Mouse (Mus musculus) heart, embryonic 11.5 days (tissue): ENCODE measurements around the gene Rfc2. TPM values are rescaled to one million over a fixed set of nuclear protein-coding genes. Genes with fewer than 3 reads are reported as not detected.

Experiments
- ATAC-seq: fragments of 200-750 bp; cut with Nextera tagmentation; replicated peaks from 2 replicates; pipeline ENCODE4 v1.8.0; 2017; ENCODE audit warnings: moderate library complexity; ENCODE audit not compliant: insufficient number of reproducible peaks, low FRiP score, low TSS enrichment
- H3K27ac ChIP-seq: fragments of 300-500 bp; sonication (generic); 2 replicates; pipeline ENCODE4 v1.5.1; 2014; ENCODE audit warnings: mild to moderate bottlenecking, low read depth, low read length
- H3K27me3 ChIP-seq: fragments of 300-500 bp; sonication (generic); 2 replicates; pipeline ENCODE4 v1.6.1; 2014; ENCODE audit warnings: mild to moderate bottlenecking, low read length, mixed read lengths; ENCODE audit not compliant: control insufficient read depth, insufficient read depth
- H3K36me3 ChIP-seq: fragments of 300-500 bp; sonication (generic); 2 replicates; pipeline ENCODE4 v1.6.1; 2014; ENCODE audit warnings: mild to moderate bottlenecking, low read length, moderate library complexity, mixed read lengths; ENCODE audit not compliant: control insufficient read depth, insufficient read depth
- H3K4me1 ChIP-seq: fragments of 300-500 bp; sonication (generic); 2 replicates; pipeline ENCODE4 v1.6.1; 2014; ENCODE audit warnings: low read length; ENCODE audit not compliant: control insufficient read depth, insufficient read depth
- H3K4me2 ChIP-seq: fragments of 300-500 bp; sonication (generic); 2 replicates; pipeline ENCODE4 v1.6.1; 2014; ENCODE audit warnings: mild to moderate bottlenecking, moderate library complexity
- H3K4me3 ChIP-seq: fragments of 300-500 bp; sonication (generic); 2 replicates; pipeline ENCODE4 v1.5.1; 2014; ENCODE audit warnings: low read depth, low read length
- H3K9ac ChIP-seq: fragments of 300-500 bp; sonication (generic); 2 replicates; pipeline ENCODE4 v1.6.1; 2014; ENCODE audit warnings: mild to moderate bottlenecking, low read depth, low read length, moderate library complexity
- H3K9me3 ChIP-seq: fragments of 300-500 bp; sonication (generic); replicated peaks from 2 replicates; pipeline ENCODE4 v1.6.1; 2016; ENCODE audit warnings: low read length; ENCODE audit not compliant: control insufficient read depth
- WGBS: fragments of 180-500 bp; shearing (Covaris S2); extraction: QIAGEN DNeasy Blood & Tissue Kit; methylation state at CpG from one replicate; pipeline ENCODE4 v1.1.7; 2014; ENCODE audit not compliant: insufficient replicate concordance; 5-methylcytosine and 5-hydroxymethylcytosine counted together
- polyA plus RNA-seq: library from polyadenylated mRNA; unstranded; fragments of >200 nt; fragmentation: Nextera tagmentation; extraction: Ambion mirVana; gene quantifications from 2 replicates; pipeline ENCODE4 v1.2.1, GENCODE M21; 2014

Gene Rfc2
- polyA plus RNA-seq, 1 experiment from 2014 or later, result 234 TPM

- 2% methylated on average over 23 of the region's 23 CpGs for WGBS
- Histone ChIP-seq H3K4me1 (no peaks in the 10 kb centered on the region), H3K9me3 (no peaks in the 10 kb centered on the region; the same call in 1 of the 2 replicates), H3K4me2 (peak overlapping the region; percentile 78), H3K36me3 (no peaks in the 10 kb centered on the region), H3K9ac (peak overlapping the region; percentile 36), H3K27me3 (no peaks in the 10 kb centered on the region), H3K4me3 (peak overlapping the region; percentile 48), H3K27ac (0 out of 2 replicates have a peak overlapping the region, but pooled peaks have one; percentile 31)
- no peak for ATAC-seq
Observed at GRCm38 (mm10) chr5:134571730-134572507, 9.2 kb upstream of the Rfc2 start.

DNA sequence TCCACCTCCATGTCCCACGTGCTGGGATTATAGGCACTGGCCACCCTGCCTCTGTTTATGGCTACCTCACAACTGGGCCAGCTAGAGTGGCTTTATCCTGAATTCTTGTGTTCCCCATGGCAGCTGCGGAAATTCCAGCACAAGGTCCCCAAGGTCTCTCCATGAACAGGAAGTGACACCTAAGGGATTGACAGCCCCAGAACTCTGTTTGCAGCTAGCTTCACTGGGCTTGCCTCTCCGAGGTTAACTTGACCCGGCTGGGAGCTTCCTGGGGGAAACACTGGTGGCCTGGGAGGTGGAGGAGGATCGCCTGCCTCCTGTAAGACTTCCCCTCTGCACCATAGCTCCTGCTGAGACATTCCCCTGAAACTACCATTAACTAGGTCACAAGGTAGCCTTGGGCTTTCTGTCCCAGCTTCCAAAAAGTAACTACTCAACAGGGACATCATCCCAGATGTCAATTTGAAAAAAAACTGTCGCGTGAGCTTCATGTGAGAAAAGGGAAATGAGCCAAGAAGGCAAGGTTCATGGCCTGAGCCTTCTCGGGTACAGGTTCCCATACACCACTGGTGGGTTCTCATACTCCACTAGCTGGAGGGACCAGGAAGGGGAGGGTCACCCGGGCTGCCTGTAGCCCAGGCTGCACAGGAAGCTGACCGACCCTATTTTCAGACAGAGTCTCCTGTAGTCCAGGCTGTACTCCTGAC, 8.5 kb upstream of the Rfc2 start:
- no peaks in the 10 kb centered on the region; the same call in 1 of the 2 replicates for H3K9me3 ChIP-seq
- peak overlapping the region; percentile 78 for H3K4me2 ChIP-seq
- peak overlapping the region; percentile 36 for H3K9ac ChIP-seq
- no peaks in the 10 kb centered on the region for H3K4me1 ChIP-seq
- H3K4me3 ChIP-seq, result peak overlapping the region; percentile 48
- H3K36me3 ChIP-seq, result no peaks in the 10 kb centered on the region
- no peak for ATAC-seq
- no peaks in the 10 kb centered on the region for H3K27me3 ChIP-seq
- WGBS, result 29% methylated on average over 10 of the region's 10 CpGs
- no peak overlapping the region for H3K27ac ChIP-seq

- no peak for ATAC-seq
- no peak overlapping the region for H3K27ac ChIP-seq
- WGBS, result 90% methylated on average over 5 of the region's 5 CpGs
- H3K9me3 ChIP-seq, result no peaks in the 10 kb centered on the region; the same call in 1 of the 2 replicates
- H3K9ac ChIP-seq, result no peak overlapping the region
- H3K36me3 ChIP-seq, result no peaks in the 10 kb centered on the region
- no peaks in the 10 kb centered on the region for H3K27me3 ChIP-seq
- no peak overlapping the region for H3K4me3 ChIP-seq
- H3K4me1 ChIP-seq, result no peaks in the 10 kb centered on the region
- H3K4me2 ChIP-seq, result no peak overlapping the region
Observed at GRCm38 (mm10) chr5:134575833-134576232, 5.3 kb upstream of the Rfc2 start.

DNA sequence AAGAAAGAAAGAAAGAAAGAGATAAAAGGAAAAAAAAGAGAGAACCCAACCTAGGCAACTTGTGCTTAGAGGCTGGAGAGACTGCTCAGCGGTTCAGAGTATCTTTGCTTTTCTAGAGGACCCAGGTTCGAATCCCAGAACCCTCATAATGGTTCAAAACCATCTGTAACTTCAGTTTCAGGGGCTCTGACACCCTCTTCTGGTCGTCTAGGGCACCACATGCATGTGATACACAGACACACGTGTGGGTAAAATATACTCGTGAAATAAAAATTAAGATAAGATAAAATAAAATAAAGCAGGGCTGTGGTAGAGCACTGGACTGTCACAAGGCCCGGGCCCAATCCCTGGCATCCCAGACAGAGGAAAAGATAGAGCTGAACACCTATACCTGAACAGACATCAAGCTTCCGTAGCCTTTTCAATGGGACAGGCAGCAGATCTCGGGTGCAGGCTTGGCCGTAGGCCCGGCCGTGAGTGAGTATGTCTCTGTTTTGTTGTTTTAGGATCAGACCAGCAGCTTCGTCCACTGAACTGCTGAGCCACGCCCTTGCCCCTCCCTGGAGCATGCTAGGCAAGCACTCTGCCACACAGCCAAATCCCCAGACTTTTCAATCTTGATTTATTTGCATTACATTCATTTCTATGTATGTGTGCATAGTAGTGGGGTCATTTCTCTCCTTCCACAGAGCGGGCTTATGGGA, 4.5 kb upstream of the Rfc2 start:
- H3K9ac ChIP-seq, result no peak overlapping the region
- H3K4me2 ChIP-seq, result no peak overlapping the region
- no peak for ATAC-seq
- H3K4me3 ChIP-seq, result no peak overlapping the region
- 73% methylated on average over 14 of the region's 14 CpGs for WGBS
- no peaks in the 10 kb centered on the region for H3K9me3 ChIP-seq
- no peaks in the 10 kb centered on the region for H3K27me3 ChIP-seq
- no peak overlapping the region for H3K27ac ChIP-seq
- no peaks in the 10 kb centered on the region for H3K4me1 ChIP-seq
- H3K36me3 ChIP-seq, result no peaks in the 10 kb centered on the region

DNA sequence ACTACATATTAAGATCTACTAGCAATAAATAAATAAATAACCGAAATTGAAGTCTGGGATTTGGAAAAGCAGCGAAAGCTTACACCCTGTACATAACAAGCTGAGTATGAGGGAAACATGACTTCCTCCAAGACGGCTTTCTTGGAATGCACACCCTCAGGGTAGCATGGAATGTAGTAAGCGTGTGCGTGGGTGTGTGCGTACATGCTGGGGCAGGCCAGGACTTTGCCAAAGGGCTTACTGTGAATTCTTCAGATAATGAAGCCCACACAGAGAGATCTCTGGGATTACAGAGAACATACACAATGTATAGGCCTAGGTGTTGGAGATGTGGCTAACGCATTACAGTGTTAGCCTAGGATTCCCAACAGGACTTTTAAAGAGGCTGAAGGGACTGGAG, 3.6 kb upstream of the Rfc2 start:
- Histone ChIP-seq H3K9ac (no peak overlapping the region), H3K27me3 (no peaks in the 10 kb centered on the region), H3K4me1 (no peaks in the 10 kb centered on the region), H3K27ac (no peak overlapping the region), H3K4me3 (no peak overlapping the region), H3K4me2 (no peak overlapping the region), H3K9me3 (no peaks in the 10 kb centered on the region), H3K36me3 (no peaks in the 10 kb centered on the region)
- WGBS, result 82% methylated on average over 7 of the region's 7 CpGs
- ATAC-seq, result no peak

DNA sequence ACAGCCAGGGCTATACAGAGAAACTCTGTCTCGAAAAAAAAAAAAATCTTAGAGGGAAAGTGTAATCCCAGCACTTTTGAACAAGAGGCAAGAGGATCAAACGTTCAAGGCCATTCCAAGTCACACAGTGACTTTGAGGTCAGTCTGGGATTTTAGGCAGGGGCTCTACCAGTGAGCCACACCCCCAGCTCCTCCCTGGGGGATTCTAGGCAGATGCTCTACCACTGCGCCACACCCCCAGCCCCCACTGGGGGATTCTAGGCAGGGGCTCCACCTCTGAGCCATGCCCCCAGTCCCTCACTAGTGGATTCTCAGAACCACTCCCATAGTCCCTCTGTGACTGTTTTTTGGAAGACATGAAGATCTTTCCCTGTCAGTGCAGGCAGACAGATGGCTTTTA, 2.0 kb upstream of the Rfc2 start:
- WGBS, result 66% methylated on average over 3 of the region's 3 CpGs
- H3K9me3 ChIP-seq, result no peaks in the 10 kb centered on the region
- H3K36me3 ChIP-seq, result no peaks in the 10 kb centered on the region
- H3K4me2 ChIP-seq, result no peak overlapping the region
- H3K4me3 ChIP-seq, result no peak overlapping the region
- ATAC-seq, result no peak
- H3K27me3 ChIP-seq, result no peaks in the 10 kb centered on the region
- 0 out of 2 replicates have a peak, but pooled peaks cover 5% of the 10 kb centered on the region for H3K4me1 ChIP-seq
- H3K27ac ChIP-seq, result no peak overlapping the region
- no peak overlapping the region for H3K9ac ChIP-seq

DNA sequence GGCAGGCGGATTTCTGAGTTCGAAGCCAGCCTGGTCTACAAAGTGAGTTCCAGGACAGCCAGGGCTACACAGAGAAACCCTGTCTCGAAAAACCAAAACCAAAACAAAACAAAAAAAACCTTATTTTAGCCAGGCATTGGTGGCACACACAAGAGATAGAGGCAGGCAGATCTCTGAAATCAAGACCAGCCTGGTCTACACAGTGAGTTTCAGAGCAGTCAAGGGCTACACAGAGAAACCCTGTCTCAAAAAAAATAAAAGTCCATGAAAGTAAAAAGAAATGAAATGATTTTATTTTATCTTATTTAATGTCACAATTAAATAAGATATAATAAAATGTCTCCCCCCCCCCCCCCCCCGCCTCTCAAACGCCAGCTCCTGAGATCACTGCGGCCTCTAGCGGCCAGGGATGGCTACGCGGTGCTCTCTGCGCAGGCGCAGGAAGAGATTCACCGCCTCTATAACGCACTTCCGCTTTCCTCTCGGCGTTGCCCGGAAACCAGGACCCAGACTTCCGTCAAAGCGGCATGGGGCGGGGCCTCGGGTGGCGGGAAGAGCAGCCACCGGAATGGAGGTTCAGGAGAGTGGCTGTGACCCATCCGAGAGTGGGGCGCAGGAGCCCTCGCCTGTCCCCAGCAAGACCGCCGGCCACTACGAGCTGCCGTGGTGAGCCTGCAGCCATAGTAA, 1.2 kb downstream of the Rfc2 start:
- 8% methylated on average over 28 of the region's 30 CpGs for WGBS
- Histone ChIP-seq H3K9ac (peak overlapping the region; percentile 83), H3K36me3 (no peaks in the 10 kb centered on the region; the same call in 1 of the 2 replicates), H3K4me3 (peak overlapping the region; percentile 91), H3K9me3 (no peaks in the 10 kb centered on the region), H3K4me2 (peak overlapping the region; percentile 87), H3K4me1 (0 out of 2 replicates have a peak, but pooled peaks cover 5% of the 10 kb centered on the region), H3K27ac (peak overlapping the region; percentile 51; the same call in 1 of the 2 replicates), H3K27me3 (no peaks in the 10 kb centered on the region)
- ATAC-seq, result peak; percentile 90
